Mouse (Mus musculus): Measurements from ENCODE around the gene Exoc7. TPM values are rescaled to one million over a fixed set of nuclear protein-coding genes. Genes with fewer than 3 reads are reported as not detected.
"Not testable (repeated sequence)": the region's sequence is repeated elsewhere in the genome, so short reads cannot be mapped to it uniquely, and the experiment has no call there.

Gene Exoc7
- total and polyA plus RNA-seq, 2 experiments from 2014 or later = 37.6 to 48.7 TPM

GRCm38 (mm10) chr11:116282089-116282488 lies 24.9 kb downstream of the Exoc7 start:
- WGBS = under 1% methylated on average over 11 of the region's 11 CpGs
- TF ChIP-seq CTCF (IDR thresholded peaks at IDR 0.05; ENCODE audit: low read depth) (no peak; the same call in 1 of the 2 replicates), EP300 (IDR thresholded peaks at IDR 0.05; ENCODE audit: low read depth) (no peak)
- no peaks in the 10 kb centered on the region for H3K4me1 ChIP-seq (ENCODE audit: control insufficient read depth, insufficient read depth)
- H3K9ac ChIP-seq (replicated peaks; ENCODE audit: low read depth, low read length) = no peak overlapping the region
- DNase-seq (ENCODE audit: low spot score) (no peak), ATAC-seq (ENCODE audit: insufficient read depth, low read depth) (0 out of 2 replicates have a peak, but pooled peaks have one; percentile 35)
- peaks cover 55% of the 10 kb centered on the region for H3K27me3 ChIP-seq (ENCODE audit: control insufficient read depth, insufficient read depth, low read length)
- H3K4me2 ChIP-seq (ENCODE audit: low read depth, low read length) = peak overlapping the region; percentile 56; the same call in 1 of the 2 replicates
- H3K36me3 ChIP-seq (replicated peaks; ENCODE audit: control insufficient read depth, insufficient read depth, low read length) = no peaks in the 10 kb centered on the region
- H3K4me3 ChIP-seq (ENCODE audit: low read depth, low read length) = peak overlapping the region; percentile 32
- no peaks in the 10 kb centered on the region; the same call in 1 of the 2 replicates for H3K9me3 ChIP-seq (replicated peaks; ENCODE audit: control insufficient read depth, low read length)
- no peak overlapping the region for H3K27ac ChIP-seq (ENCODE audit: low read depth)

- no peak for TF ChIP-seq EP300 (IDR thresholded peaks at IDR 0.05; ENCODE audit: low read depth)
- TF ChIP-seq CTCF (IDR thresholded peaks at IDR 0.05; ENCODE audit: low read depth) = no peak
- Histone ChIP-seq H3K9ac (replicated peaks; ENCODE audit: low read depth, low read length) (no peak overlapping the region), H3K36me3 (replicated peaks; ENCODE audit: control insufficient read depth, insufficient read depth, low read length) (no peaks in the 10 kb centered on the region), H3K27me3 (ENCODE audit: control insufficient read depth, insufficient read depth, low read length) (peaks cover 55% of the 10 kb centered on the region), H3K4me1 (ENCODE audit: control insufficient read depth, insufficient read depth) (no peaks in the 10 kb centered on the region), H3K27ac (ENCODE audit: low read depth) (no peak overlapping the region), H3K4me2 (ENCODE audit: low read depth, low read length) (peak overlapping the region; percentile 56), H3K9me3 (replicated peaks; ENCODE audit: control insufficient read depth, low read length) (no peaks in the 10 kb centered on the region; the same call in 1 of the 2 replicates), H3K4me3 (ENCODE audit: low read depth, low read length) (peak overlapping the region; percentile 32)
- DNase-seq (ENCODE audit: low spot score) = no peak
- no peak for ATAC-seq (ENCODE audit: insufficient read depth, low read depth)
- 3% methylated on average over 18 of the region's 18 CpGs for WGBS
Observed at GRCm38 (mm10) chr11:116281671-116282070, 25.4 kb downstream of the Exoc7 start.

- no peak within 1 kb of the TSS for H3K27ac ChIP-seq (ENCODE audit: low read depth)
- no peaks in the 10 kb centered on the region for H3K36me3 ChIP-seq (replicated peaks; ENCODE audit: control insufficient read depth, insufficient read depth, low read length)
- peak within 1 kb of the TSS; percentile 56 for H3K4me2 ChIP-seq (ENCODE audit: low read depth, low read length)
- H3K27me3 ChIP-seq (ENCODE audit: control insufficient read depth, insufficient read depth, low read length) = peaks cover 55% of the 10 kb centered on the region
- ATAC-seq (ENCODE audit: insufficient read depth, low read depth) (no peak), DNase-seq (ENCODE audit: low spot score) (no peak)
- no peaks in the 10 kb centered on the region; the same call in 1 of the 2 replicates for H3K9me3 ChIP-seq (replicated peaks; ENCODE audit: control insufficient read depth, low read length)
- no peaks in the 10 kb centered on the region for H3K4me1 ChIP-seq (ENCODE audit: control insufficient read depth, insufficient read depth)
- no peak for TF ChIP-seq CTCF (IDR thresholded peaks at IDR 0.05; ENCODE audit: low read depth)
- no peak for TF ChIP-seq EP300 (IDR thresholded peaks at IDR 0.05; ENCODE audit: low read depth)
- H3K9ac ChIP-seq (replicated peaks; ENCODE audit: low read depth, low read length) = no peak within 1 kb of the TSS
- H3K4me3 ChIP-seq (ENCODE audit: low read depth, low read length) = peak within 1 kb of the TSS; percentile 32
- WGBS = 7% methylated on average over 48 of the region's 48 CpGs
Observed at GRCm38 (mm10) chr11:116280751-116281663, 26.0 kb downstream of the Exoc7 start, which contains the start of gene Galr2. Gene Galr2 (plus strand): TSS chr11:116280939.

- 84% methylated on average over 1 of the region's 1 CpGs for WGBS
- DNase-seq (ENCODE audit: low spot score); H3K4me2 ChIP-seq (ENCODE audit: low read depth, low read length); H3K27ac ChIP-seq (ENCODE audit: low read depth); H3K9ac ChIP-seq (replicated peaks; ENCODE audit: low read depth, low read length); H3K9me3 ChIP-seq (replicated peaks; ENCODE audit: control insufficient read depth, low read length); H3K36me3 ChIP-seq (replicated peaks; ENCODE audit: control insufficient read depth, insufficient read depth, low read length); H3K4me3 ChIP-seq (ENCODE audit: low read depth, low read length); ATAC-seq (ENCODE audit: insufficient read depth, low read depth); H3K4me1 ChIP-seq (ENCODE audit: control insufficient read depth, insufficient read depth): not testable (repeated sequence)
- peaks cover 26% of the 10 kb centered on the region for H3K27me3 ChIP-seq (ENCODE audit: control insufficient read depth, insufficient read depth, low read length)
Observed at GRCm38 (mm10) chr11:116277184-116277583, 29.8 kb downstream of the Exoc7 start.

- TF ChIP-seq EP300 (IDR thresholded peaks at IDR 0.05; ENCODE audit: low read depth) = 0 out of 2 replicates have a peak, but pooled peaks have one; percentile 32
- peak; percentile 0; the same call in 1 of the 2 replicates for TF ChIP-seq CTCF (IDR thresholded peaks at IDR 0.05; ENCODE audit: low read depth)
- H3K9me3 ChIP-seq (replicated peaks; ENCODE audit: control insufficient read depth, low read length) = no peaks in the 10 kb centered on the region
- peak within 1 kb of the TSS; percentile 87 for H3K9ac ChIP-seq (replicated peaks; ENCODE audit: low read depth, low read length)
- ATAC-seq (ENCODE audit: insufficient read depth, low read depth) = peak; percentile 99
- 2% methylated on average over 32 of the region's 32 CpGs for WGBS
- H3K27me3 ChIP-seq (ENCODE audit: control insufficient read depth, insufficient read depth, low read length) = no peaks in the 10 kb centered on the region
- DNase-seq (ENCODE audit: low spot score) = peak; percentile 88
- H3K4me2 ChIP-seq (ENCODE audit: low read depth, low read length) = peak within 1 kb of the TSS; percentile 97
- H3K36me3 ChIP-seq (replicated peaks; ENCODE audit: control insufficient read depth, insufficient read depth, low read length) = peaks cover 27% of the 10 kb centered on the region
- H3K4me1 ChIP-seq (ENCODE audit: control insufficient read depth, insufficient read depth) = peaks cover 8% of the 10 kb centered on the region
- H3K27ac ChIP-seq (ENCODE audit: low read depth) = peak within 1 kb of the TSS; percentile 80
- H3K4me3 ChIP-seq (ENCODE audit: low read depth, low read length) = peak within 1 kb of the TSS; percentile 74
Observed at GRCm38 (mm10) chr11:116274045-116274666, 32.9 kb downstream of the Exoc7 start, which contains the start of gene Srp68. Gene Srp68 (minus strand): TSS chr11:116274217.

Measured in heart, postnatal 0 days (tissue).